Mouse (Mus musculus): ENCODE measurements around the gene Pak1ip1. TPM values are rescaled to one million over a fixed set of nuclear protein-coding genes. Genes with fewer than 3 reads are reported as not detected.

The Pak1ip1 gene
- total RNA-seq, 2 experiments from 2014 or later, result 40.1 to 41.5 TPM

Other genes with a start within 250 kb of the Pak1ip1 start
- 10 to 100 TPM; 21.5 to 26.9 TPM for gene Gcnt2, start 141.3 kb upstream of the Pak1ip1 start, total RNA-seq (2021)
- gene Tmem14c, start 15.3 kb downstream of the Pak1ip1 start, total RNA-seq (2021), result 10 to 100 TPM; 52.6 to 58.6 TPM
- 1 to 10 TPM; 2.9 to 3.0 TPM for gene Mak, start 78.7 kb downstream of the Pak1ip1 start, total RNA-seq (2021)
- not detected for gene Gcm2, start 110.0 kb downstream of the Pak1ip1 start, total RNA-seq (2021)
- gene Sycp2l, start 113.3 kb downstream of the Pak1ip1 start, total RNA-seq (2021), result under 1 TPM in 1 of 2 experiments, not detected in 1; 0.28 TPM
- 10 to 100 TPM; 14.6 to 15.3 TPM for gene Elovl2, start 219.4 kb downstream of the Pak1ip1 start, total RNA-seq (2021)
- 100 to 1,000 TPM; 176 to 180 TPM for gene Smim13, start 248.8 kb downstream of the Pak1ip1 start, total RNA-seq (2021)